In genomic region chr4:81498133-81498532, GRCm38 (mm10) we compare ENCODE assay signal across 9 mouse cellular contexts. TPM values are rescaled to one million over a fixed set of nuclear protein-coding genes. Genes with fewer than 3 reads are reported as not detected.
A peak's percentile ranks its signal among the peaks of the same experiment; 100 is the strongest.
DNase-seq lines count a peak whose midpoint lies in the region; ATAC-seq and TF ChIP-seq lines count a peak whose summit lies in the region.
"Had no signal": no experiment of that assay in that cellular context is flagged by ENCODE, and none has a peak within 500 bp of the region (broad histone marks: within the 10 kb centered on the region; RNA-seq: fewer than 3 reads in every experiment).

No protein-coding gene starts in this region.

- no peak overlapping the region for H3K4me3 ChIP-seq in heart, embryonic 10.5 days
- no peak overlapping the region for H3K4me3 ChIP-seq in liver, postnatal 0 days (ENCODE audit: low read depth, low read length)
- H3K4me3 ChIP-seq in liver, embryonic 11.5 days (ENCODE audit: low read depth, low read length) = no peak overlapping the region
- no peak overlapping the region for H3K4me3 ChIP-seq in lung, postnatal 0 days (ENCODE audit: low read depth, low read length)
- H3K4me3 ChIP-seq: midbrain, embryonic 12.5 days had no signal

- no peaks in the 10 kb centered on the region for H3K4me1 ChIP-seq in heart, embryonic 10.5 days
- no peaks in the 10 kb centered on the region for H3K4me1 ChIP-seq in liver, postnatal 0 days (ENCODE audit: insufficient read depth)
- H3K4me1 ChIP-seq in liver, embryonic 11.5 days (replicated peaks; ENCODE audit: control insufficient read depth, insufficient read depth, low read length) = no peaks in the 10 kb centered on the region
- H3K4me1 ChIP-seq in lung, postnatal 0 days (ENCODE audit: insufficient read depth, low read depth, low read length) = no peaks in the 10 kb centered on the region
- H3K4me1 ChIP-seq: midbrain, embryonic 12.5 days had no signal

- no peak overlapping the region for H3K9ac ChIP-seq in liver, postnatal 0 days (replicated peaks)
- no peak overlapping the region for H3K9ac ChIP-seq in liver, embryonic 11.5 days (ENCODE audit: low read depth, low read length)
- no peak overlapping the region for H3K9ac ChIP-seq in lung, postnatal 0 days (replicated peaks; ENCODE audit: low read depth)
- H3K9ac ChIP-seq: midbrain, embryonic 12.5 days had no signal

- TF ChIP-seq EP300 in liver, postnatal 0 days (IDR thresholded peaks at IDR 0.05; ENCODE audit: low read depth) = no peak
- TF ChIP-seq EP300 in lung, postnatal 0 days (IDR thresholded peaks at IDR 0.05) = no peak

- peak; percentile 64 for TF ChIP-seq CTCF in liver, postnatal 0 days (IDR thresholded peaks at IDR 0.05; ENCODE audit: low read depth)
- peak; percentile 70 for TF ChIP-seq CTCF in lung, postnatal 0 days (IDR thresholded peaks at IDR 0.05)

- H3K27ac ChIP-seq in heart, embryonic 10.5 days = no peak overlapping the region
- no peak overlapping the region for H3K27ac ChIP-seq in liver, postnatal 0 days (ENCODE audit: low read depth)
- no peak overlapping the region for H3K27ac ChIP-seq in liver, embryonic 11.5 days (ENCODE audit: low read depth, low read length)
- no peak overlapping the region for H3K27ac ChIP-seq in lung, postnatal 0 days (ENCODE audit: low read length)
- H3K27ac ChIP-seq: midbrain, embryonic 12.5 days had no signal

- no peak for ATAC-seq in liver, postnatal 0 days
- no peak for ATAC-seq in liver, embryonic 11.5 days (replicated peaks; ENCODE audit: low FRiP score)
- ATAC-seq in lung, postnatal 0 days = no peak; the same call in 1 of the 2 replicates

- H3K4me2 ChIP-seq in liver, postnatal 0 days (ENCODE audit: low read depth, low read length) = no peak overlapping the region
- H3K4me2 ChIP-seq in liver, embryonic 11.5 days = no peak overlapping the region
- H3K4me2 ChIP-seq in lung, postnatal 0 days (replicated peaks; ENCODE audit: low read depth, low read length) = no peak overlapping the region
- H3K4me2 ChIP-seq: midbrain, embryonic 12.5 days had no signal

- H3K27me3 ChIP-seq in heart, embryonic 10.5 days (ENCODE audit: insufficient read depth, poor library complexity, severe bottlenecking) = no peaks in the 10 kb centered on the region
- H3K27me3 ChIP-seq in liver, postnatal 0 days (ENCODE audit: insufficient read depth, low read length) = no peaks in the 10 kb centered on the region
- H3K27me3 ChIP-seq in liver, embryonic 11.5 days (replicated peaks; ENCODE audit: control insufficient read depth, insufficient read depth, low read length) = no peaks in the 10 kb centered on the region
- no peaks in the 10 kb centered on the region for H3K27me3 ChIP-seq in lung, postnatal 0 days (replicated peaks; ENCODE audit: insufficient read depth, low read length)
- H3K27me3 ChIP-seq: midbrain, embryonic 12.5 days had no signal

- H3K36me3 ChIP-seq in heart, embryonic 10.5 days = no peaks in the 10 kb centered on the region
- no peaks in the 10 kb centered on the region for H3K36me3 ChIP-seq in liver, postnatal 0 days (replicated peaks; ENCODE audit: insufficient read depth, low read length)
- no peaks in the 10 kb centered on the region for H3K36me3 ChIP-seq in liver, embryonic 11.5 days (ENCODE audit: control insufficient read depth, insufficient read depth, low read length)
- H3K36me3 ChIP-seq in lung, postnatal 0 days (ENCODE audit: insufficient read depth, low read length) = no peaks in the 10 kb centered on the region
- H3K36me3 ChIP-seq: midbrain, embryonic 12.5 days had no signal

- 55% methylated on average over 2 of the region's 2 CpGs for WGBS in heart, embryonic 10.5 days
- WGBS in liver, postnatal 0 days (ENCODE audit: insufficient replicate concordance) = 43% methylated on average over 2 of the region's 2 CpGs
- WGBS in liver, embryonic 11.5 days = 52% methylated on average over 2 of the region's 2 CpGs
- WGBS in lung, postnatal 0 days = 25% methylated on average over 2 of the region's 2 CpGs

- peak; percentile 8 for DNase-seq in heart, postnatal 4 days
- no peak for DNase-seq in heart, embryonic 10.5 days (ENCODE audit: low spot score)
- no peak for DNase-seq in liver, postnatal 0 days
- DNase-seq in liver, embryonic 11.5 days (ENCODE audit: low spot score) = no peak
- DNase-seq in adipocyte (ENCODE audit: low spot score) = peak; percentile 64
- peak; percentile 76 for DNase-seq in lung, postnatal 0 days (ENCODE audit: low spot score)
- no peak for DNase-seq in layer of hippocampus, adult 9-11 months
- DNase-seq: gastrocnemius, postnatal 14 days had no signal

- H3K9me3 ChIP-seq in heart, embryonic 10.5 days = no peaks in the 10 kb centered on the region
- no peaks in the 10 kb centered on the region for H3K9me3 ChIP-seq in liver, postnatal 0 days (ENCODE audit: low read length)
- H3K9me3 ChIP-seq in liver, embryonic 11.5 days (ENCODE audit: control insufficient read depth, low read length) = no peaks in the 10 kb centered on the region
- no peaks in the 10 kb centered on the region for H3K9me3 ChIP-seq in lung, postnatal 0 days (ENCODE audit: low read length)
- H3K9me3 ChIP-seq: midbrain, embryonic 12.5 days had no signal

RNA-seq across cellular contexts. Expression of gene Mpdz, which starts 55.5 kb away (rescaled TPM):
- total RNA-seq in heart, postnatal 4 days (2021) = 10 to 100 TPM; 49.8 to 50.4 TPM
- polyA plus RNA-seq in heart, embryonic 10.5 days (2016; fragmentation: Nextera tagmentation; extraction: Ambion mirVana) = 32.8 and 35.1 TPM in 2 replicates
- polyA plus RNA-seq in liver, postnatal 0 days (2015; fragmentation: Nextera tagmentation; extraction: Ambion mirVana) = 2.1 and 2.7 TPM in 2 replicates
- polyA plus RNA-seq in liver, embryonic 11.5 days (2014; fragmentation: Nextera tagmentation; extraction: Ambion mirVana) = 13.3 and 14.7 TPM in 2 replicates
- 7.4 and 10.8 TPM in 2 replicates for polyA plus RNA-seq in lung, postnatal 0 days (2015; fragmentation: Nextera tagmentation; extraction: Ambion mirVana)

Comparison
In these comparisons a context has a peak if more than half of its experiments do, and no peak if none do; other contexts are left out.
1. DNase-seq: peak in heart, postnatal 4 days (single experiment), adipocyte (single experiment) and lung, postnatal 0 days (single experiment); none in heart, embryonic 10.5 days (single experiment), liver, postnatal 0 days (single experiment), liver, embryonic 11.5 days (single experiment) and layer of hippocampus, adult 9-11 months (single experiment).